Mouse (Mus musculus) midbrain, postnatal 0 days (tissue): ENCODE data around the gene Aadat. TPM values are rescaled to one million over a fixed set of nuclear protein-coding genes. Genes with fewer than 3 reads are reported as not detected.
"Not testable (repeated sequence)": the region's sequence is repeated elsewhere in the genome, so short reads cannot be mapped to it uniquely, and the experiment has no call there.

Experiments used
- ATAC-seq: fragments of 200-750 bp; cut with Nextera tagmentation; 2 replicates; pipeline ENCODE4 v1.8.0; 2017; ENCODE audit warnings: moderate number of reproducible peaks, mild to moderate bottlenecking, moderate TSS enrichment, moderate library complexity; ENCODE audit not compliant: low FRiP score
- DNase-seq: peaks from one replicate; pipeline ENCODE4 v3.0.0-alpha.2; 2015; ENCODE audit warnings: low spot score
- H3K27ac ChIP-seq: fragments of 300-500 bp; sonication (generic); 2 replicates; pipeline ENCODE4 v1.5.1; 2014; ENCODE audit warnings: low read depth, mild to moderate bottlenecking, low read length, mixed read lengths
- H3K27me3 ChIP-seq: fragments of 300-500 bp; sonication (generic); 2 replicates; pipeline ENCODE4 v1.6.1; 2014; ENCODE audit warnings: low read length, control low read depth, mixed read lengths; ENCODE audit not compliant: insufficient read depth
- H3K36me3 ChIP-seq: fragments of 300-500 bp; sonication (generic); 2 replicates; pipeline ENCODE4 v1.6.1; 2014; ENCODE audit warnings: low read length, control low read depth, mixed read lengths; ENCODE audit not compliant: insufficient read depth
- H3K4me1 ChIP-seq: fragments of 300-500 bp; sonication (generic); 2 replicates; pipeline ENCODE4 v1.6.1; 2014; ENCODE audit warnings: mild to moderate bottlenecking, control low read depth, antibody characterized with exemption, low read length, mixed read lengths; ENCODE audit not compliant: insufficient read depth
- H3K4me2 ChIP-seq: fragments of 300-500 bp; sonication (generic); 2 replicates; pipeline ENCODE4 v1.6.1; 2014; ENCODE audit warnings: low read depth, mild to moderate bottlenecking, low read length, mixed read lengths; ENCODE audit not compliant: poor library complexity, severe bottlenecking
- H3K4me3 ChIP-seq: fragments of 300-500 bp; sonication (generic); 2 replicates; pipeline ENCODE4 v1.5.1; 2014; ENCODE audit warnings: low read depth, mild to moderate bottlenecking, low read length, moderate library complexity
- H3K9ac ChIP-seq: fragments of 300-500 bp; sonication (generic); replicated peaks from 2 replicates; pipeline ENCODE4 v1.6.1; 2014; ENCODE audit warnings: mild to moderate bottlenecking, low read length, moderate library complexity, mixed read lengths; ENCODE audit not compliant: poor library complexity, severe bottlenecking
- H3K9me3 ChIP-seq: fragments of 300-500 bp; sonication (generic); 2 replicates; pipeline ENCODE4 v1.6.1; 2016; ENCODE audit warnings: low read length, control low read depth
- CTCF ChIP-seq: IDR thresholded peaks from 2 replicates; pipeline ENCODE4 v1.5.1; 2016; ENCODE audit warnings: antibody characterized with exemption, mild to moderate bottlenecking
- WGBS: fragments of 180-500 bp; shearing (Covaris S2); extraction: QIAGEN DNeasy Blood & Tissue Kit; methylation state at CpG from one replicate; pipeline ENCODE4 v1.1.7; 2014; 5-methylcytosine and 5-hydroxymethylcytosine counted together
- polyA plus RNA-seq: library from polyadenylated mRNA; unstranded; fragments of >200 nt; fragmentation: Nextera tagmentation; extraction: Ambion mirVana; gene quantifications from 2 replicates; pipeline ENCODE4 v1.2.1, GENCODE M21; 2015
- total RNA-seq: library from RNA; depleted of rRNA; stranded (reverse); fragments of >200 nt; gene quantifications from 2 replicates; pipeline ENCODE4 v1.2.3, GENCODE M21; 2014; rRNA removed

The Aadat gene
- 1.9 and 4.3 TPM in 2 replicates for total RNA-seq
- 2.5 and 2.9 TPM in 2 replicates for polyA plus RNA-seq

GRCm38 (mm10) chr8:60505653-60506521 is at the start of gene Aadat:
Gene Aadat (plus strand): TSS chr8:60505932.
- Histone ChIP-seq H3K36me3 (no peaks in the 10 kb centered on the region), H3K9me3 (no peaks in the 10 kb centered on the region), H3K27me3 (no peaks in the 10 kb centered on the region), H3K9ac (peak within 1 kb of the TSS; percentile 74), H3K4me1 (no peaks in the 10 kb centered on the region), H3K27ac (peak within 1 kb of the TSS; percentile 65), H3K4me2 (peak within 1 kb of the TSS; percentile 90), H3K4me3 (peak within 1 kb of the TSS; percentile 58)
- WGBS = under 1% methylated on average over 25 of the region's 25 CpGs
- ATAC-seq (peak; percentile 92), DNase-seq (peak; percentile 94)
- peak; percentile 94 for TF ChIP-seq CTCF

GRCm38 (mm10) chr8:60466686-60467335 is 38.9 kb upstream of the Aadat start:
- peak; percentile 85 for DNase-seq
- H3K4me1 ChIP-seq = no peaks in the 10 kb centered on the region
- peak overlapping the region; percentile 38 for H3K4me2 ChIP-seq
- no peak overlapping the region for H3K27ac ChIP-seq
- peak; percentile 88 for ATAC-seq
- 0 out of 2 replicates have a peak overlapping the region, but pooled peaks have one; percentile 2 for H3K9ac ChIP-seq
- no peaks in the 10 kb centered on the region for H3K27me3 ChIP-seq
- no peaks in the 10 kb centered on the region for H3K9me3 ChIP-seq
- WGBS = 28% methylated on average over 15 of the region's 15 CpGs
- peak; percentile 93 for TF ChIP-seq CTCF
- H3K36me3 ChIP-seq = no peaks in the 10 kb centered on the region
- H3K4me3 ChIP-seq = peak overlapping the region; percentile 13; the same call in 1 of the 2 replicates

- no peaks in the 10 kb centered on the region for H3K4me1 ChIP-seq
- H3K36me3 ChIP-seq = no peaks in the 10 kb centered on the region
- no peaks in the 10 kb centered on the region for H3K9me3 ChIP-seq
- no peak overlapping the region for H3K9ac ChIP-seq
- H3K4me2 ChIP-seq = no peak overlapping the region
- 82% methylated on average over 2 of the region's 2 CpGs for WGBS
- DNase-seq (no peak), ATAC-seq (no peak)
- no peak overlapping the region for H3K27ac ChIP-seq
- no peak for TF ChIP-seq CTCF
- H3K4me3 ChIP-seq = no peak overlapping the region
- no peaks in the 10 kb centered on the region for H3K27me3 ChIP-seq
Observed at GRCm38 (mm10) chr8:60490147-60490546, 15.6 kb upstream of the Aadat start.

GRCm38 (mm10) chr8:60491871-60492270 is 13.9 kb upstream of the Aadat start:
- H3K9ac ChIP-seq = no peak overlapping the region
- no peaks in the 10 kb centered on the region for H3K36me3 ChIP-seq
- no peak overlapping the region for H3K4me2 ChIP-seq
- H3K27me3 ChIP-seq = no peaks in the 10 kb centered on the region
- H3K4me1 ChIP-seq = no peaks in the 10 kb centered on the region
- H3K4me3 ChIP-seq = no peak overlapping the region
- WGBS = 92% methylated on average over 2 of the region's 2 CpGs
- no peak overlapping the region for H3K27ac ChIP-seq
- no peak for DNase-seq
- no peak for TF ChIP-seq CTCF
- ATAC-seq = no peak
- no peaks in the 10 kb centered on the region for H3K9me3 ChIP-seq

GRCm38 (mm10) chr8:60492471-60492870 is 13.3 kb upstream of the Aadat start:
- Histone ChIP-seq H3K4me2 (no peak overlapping the region), H3K4me1 (no peaks in the 10 kb centered on the region), H3K4me3 (no peak overlapping the region), H3K9ac (no peak overlapping the region), H3K9me3 (no peaks in the 10 kb centered on the region), H3K36me3 (no peaks in the 10 kb centered on the region), H3K27ac (no peak overlapping the region), H3K27me3 (no peaks in the 10 kb centered on the region)
- DNase-seq (no peak), ATAC-seq (no peak)
- TF ChIP-seq CTCF = no peak
- 72% methylated on average over 3 of the region's 3 CpGs for WGBS

GRCm38 (mm10) chr8:60494606-60495005 is 11.1 kb upstream of the Aadat start:
- no peak for ATAC-seq
- no peaks in the 10 kb centered on the region for H3K36me3 ChIP-seq
- no peak overlapping the region for H3K9ac ChIP-seq
- no peak for TF ChIP-seq CTCF
- DNase-seq = no peak
- no peak overlapping the region for H3K27ac ChIP-seq
- H3K4me2 ChIP-seq = no peak overlapping the region
- WGBS = 89% methylated on average over 11 of the region's 11 CpGs
- H3K4me1 ChIP-seq = no peaks in the 10 kb centered on the region
- H3K4me3 ChIP-seq = no peak overlapping the region
- H3K27me3 ChIP-seq = no peaks in the 10 kb centered on the region
- H3K9me3 ChIP-seq = no peaks in the 10 kb centered on the region

GRCm38 (mm10) chr8:60495046-60495445 is 10.7 kb upstream of the Aadat start:
- not testable (repeated sequence) for H3K9me3 ChIP-seq, H3K27me3 ChIP-seq, H3K4me3 ChIP-seq, H3K36me3 ChIP-seq, H3K27ac ChIP-seq, DNase-seq, ATAC-seq, H3K4me1 ChIP-seq, H3K4me2 ChIP-seq, H3K9ac ChIP-seq
- 82% methylated on average over 2 of the region's 2 CpGs for WGBS
